Mouse (Mus musculus): ENCODE results near the gene Polr1d.

Gene Polr1d

DNA sequence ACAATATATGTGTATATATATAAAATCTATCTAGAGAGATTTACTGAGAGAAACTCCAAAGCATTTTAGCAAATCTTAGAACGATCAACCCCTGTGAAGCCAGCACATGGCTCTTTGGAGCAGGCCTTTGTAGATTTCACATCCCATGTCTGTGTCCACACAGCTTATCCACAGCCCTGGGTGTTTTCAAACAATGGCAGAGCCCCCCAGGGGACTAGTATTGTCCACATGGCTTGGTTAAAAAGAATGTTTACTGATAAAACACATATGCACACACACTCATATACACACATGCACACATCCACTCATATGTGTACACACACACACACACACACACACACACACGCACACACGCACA is 58.2 kb downstream of the Polr1d start:
- DNase-seq (ENCODE audit: extremely low read depth, low read depth, low spot score): no peak

DNA sequence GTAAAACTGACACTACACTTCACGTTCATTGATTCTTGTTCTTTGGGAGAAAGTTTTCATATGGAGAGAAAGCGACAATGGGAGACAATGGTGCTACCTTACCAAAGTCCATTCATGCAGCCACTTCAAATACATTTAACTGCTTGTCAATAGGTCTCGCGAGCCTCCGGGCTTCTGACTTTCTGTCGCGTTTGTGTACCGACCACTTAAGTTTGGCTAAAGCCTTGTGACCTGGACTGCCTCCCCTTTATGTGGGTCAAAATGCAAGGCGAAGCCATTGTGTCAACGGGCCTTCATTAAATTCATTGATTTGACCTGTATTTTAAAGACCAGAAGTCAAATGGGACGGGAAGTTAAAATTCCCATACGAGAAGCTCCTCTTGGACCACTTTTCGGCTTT is 59.1 kb downstream of the Polr1d start:
- DNase-seq (ENCODE audit: extremely low read depth, low read depth, low spot score): no peak

DNA sequence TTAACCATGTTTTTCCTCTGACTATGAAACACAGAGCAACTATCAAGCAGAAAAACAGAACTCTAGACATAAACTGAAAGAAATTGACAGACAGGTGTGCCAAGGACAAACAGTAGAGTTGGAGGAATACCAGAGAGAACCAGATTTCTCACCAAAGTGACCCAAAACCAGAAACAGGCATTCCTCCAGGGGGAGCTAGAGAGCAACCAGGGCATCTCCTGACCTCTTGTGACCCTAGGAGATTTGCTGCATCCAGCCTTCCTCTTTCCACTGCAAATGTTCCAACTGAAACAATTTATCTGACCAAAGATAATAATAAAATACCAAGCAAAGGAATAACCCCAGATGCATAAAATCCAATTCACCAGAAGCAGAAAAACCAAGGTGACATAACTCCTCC is 70.5 kb downstream of the Polr1d start:
- no peak for DNase-seq (ENCODE audit: extremely low read depth, low read depth, low spot score)

DNA sequence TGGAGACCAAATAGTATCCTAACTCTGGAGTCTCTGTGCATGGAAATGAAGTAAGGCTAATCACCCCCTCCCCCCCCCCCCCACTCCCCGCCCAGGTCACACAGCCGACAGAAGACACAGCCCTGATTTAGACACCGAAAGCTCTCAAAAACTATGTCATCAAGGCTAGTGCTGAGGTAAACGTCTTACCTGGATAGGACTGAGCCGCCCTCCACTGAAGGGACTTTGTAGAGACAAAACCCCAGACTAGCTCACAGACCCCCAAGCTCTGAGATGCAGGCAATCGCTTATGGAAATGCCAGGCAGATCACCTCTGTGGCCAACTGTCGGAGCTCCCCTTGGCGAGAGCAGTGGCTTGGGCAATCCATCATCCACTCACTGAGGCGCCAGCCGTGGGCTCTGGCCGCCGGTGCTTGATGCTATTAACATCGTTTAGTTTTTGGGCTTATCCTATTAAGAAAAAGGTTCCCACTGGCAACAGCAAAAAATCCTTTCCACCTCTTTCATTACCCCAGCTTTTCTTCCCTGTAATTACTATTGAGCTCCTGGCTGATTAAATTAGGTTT is 78.0 kb downstream of the Polr1d start:
- no peak for DNase-seq (ENCODE audit: extremely low read depth, low read depth, low spot score)

DNA sequence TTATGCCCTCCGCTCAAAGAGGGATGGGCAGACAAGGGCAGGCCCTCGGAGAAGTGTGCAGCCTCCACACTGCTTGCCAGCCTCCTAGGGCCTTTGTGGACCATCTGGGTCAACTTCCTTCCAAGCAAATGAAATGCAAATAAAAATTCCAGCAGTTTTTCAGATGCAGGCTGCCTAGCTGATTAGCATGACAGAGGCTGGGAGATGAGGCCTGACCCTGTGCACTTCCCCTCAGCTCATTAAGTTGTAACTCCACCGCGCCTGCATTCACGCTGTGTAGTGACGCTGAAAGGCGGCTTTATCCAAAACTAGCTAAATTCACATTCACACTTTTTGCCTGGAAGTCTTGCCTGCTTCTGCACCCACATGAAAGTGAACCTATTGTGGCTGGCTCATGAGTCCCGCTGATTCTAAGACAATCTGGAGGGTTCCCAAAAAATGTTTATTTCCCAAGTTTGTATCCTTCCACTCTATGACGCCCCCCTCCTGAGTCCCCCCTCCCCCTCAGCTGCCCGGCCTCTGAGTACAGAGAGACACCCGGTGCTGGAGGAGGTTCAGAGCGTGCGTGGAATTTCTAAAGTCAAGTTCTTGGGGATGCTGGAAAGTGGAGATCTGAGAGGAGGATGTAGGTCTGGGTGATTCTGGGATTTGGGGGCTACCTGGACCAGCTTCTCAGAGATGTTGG is 78.7 kb downstream of the Polr1d start:
- DNase-seq (ENCODE audit: extremely low read depth, low read depth, low spot score): no peak

DNA sequence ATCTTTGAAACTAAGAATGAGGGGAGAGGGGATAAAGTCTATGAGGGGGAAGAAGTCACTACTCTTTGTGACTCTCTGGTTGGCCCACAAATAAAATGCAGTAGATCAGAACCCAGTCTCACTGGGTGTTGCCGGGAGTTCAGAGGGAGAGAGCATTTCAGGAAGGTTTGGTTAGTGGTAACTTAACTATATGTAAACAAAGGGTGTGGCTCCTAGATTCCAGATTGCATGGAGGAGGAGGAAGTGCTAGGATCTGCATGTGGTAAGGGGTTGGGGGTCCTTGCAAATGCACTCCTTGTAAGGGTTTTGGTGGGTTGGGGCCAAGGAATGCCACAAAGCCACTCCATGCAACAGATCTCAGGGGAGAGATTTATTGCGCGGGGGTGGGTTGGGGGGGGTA is 79.5 kb downstream of the Polr1d start:
- DNase-seq (ENCODE audit: extremely low read depth, low read depth, low spot score): no peak

DNA sequence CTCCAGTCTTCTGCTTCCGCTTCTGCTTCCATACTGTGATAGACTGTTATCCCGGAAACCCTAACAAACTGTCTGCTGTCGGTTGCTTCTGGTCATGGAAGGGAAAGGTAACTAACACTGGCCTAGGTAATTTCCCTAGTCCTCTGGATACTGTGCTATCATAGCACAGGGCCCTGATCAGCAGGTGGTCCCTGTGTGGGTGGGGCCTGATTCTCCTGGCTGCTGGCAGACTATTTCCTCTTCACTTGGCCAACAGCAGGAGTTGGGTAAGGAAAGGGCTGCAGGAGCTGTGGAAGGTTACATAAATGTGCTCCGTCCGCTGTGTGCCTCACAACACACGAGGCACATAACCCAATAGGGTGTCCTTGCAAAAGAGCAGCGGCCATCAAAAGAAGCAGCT is 80.6 kb downstream of the Polr1d start:
- DNase-seq (ENCODE audit: extremely low read depth, low read depth, low spot score): no peak

DNA sequence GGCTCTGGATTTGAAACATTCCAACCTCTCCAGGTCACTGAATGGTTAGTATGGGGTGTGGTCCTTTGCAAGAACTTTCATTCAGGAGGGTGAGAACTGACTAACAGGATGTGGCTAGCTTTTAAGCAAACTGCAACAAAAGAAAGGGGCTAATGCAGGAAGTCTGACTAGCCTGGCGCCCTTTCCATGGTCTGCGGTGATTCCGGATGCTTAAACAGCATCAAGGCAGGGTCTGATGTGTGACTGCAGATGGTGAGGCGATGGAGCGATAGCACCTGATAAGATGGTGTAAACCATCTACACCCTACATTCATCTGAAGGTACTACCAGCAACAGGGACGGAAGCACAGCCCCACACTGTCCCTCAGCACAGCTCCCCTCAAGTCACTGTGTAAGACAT is 82.5 kb downstream of the Polr1d start:
- DNase-seq (ENCODE audit: extremely low read depth, low read depth, low spot score): no peak

DNA sequence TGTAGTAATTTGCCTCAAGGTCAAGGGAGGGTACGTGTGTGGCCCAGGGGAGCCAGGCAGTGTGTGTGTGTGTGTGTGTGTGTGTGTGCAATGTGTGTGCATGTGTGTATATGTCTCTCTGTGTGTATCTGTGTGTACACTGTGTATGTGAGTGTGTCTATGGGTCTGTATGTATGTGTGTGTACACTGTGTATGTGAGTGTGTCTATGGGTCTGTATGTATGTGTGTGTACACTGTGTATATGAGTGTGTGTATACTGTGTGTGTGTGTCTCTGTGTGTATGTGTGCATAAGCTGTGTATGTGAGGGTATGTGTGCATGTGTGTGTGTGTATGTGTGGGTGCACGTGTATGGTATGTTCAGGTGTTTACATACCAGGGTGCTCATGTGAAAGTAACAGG is 82.9 kb downstream of the Polr1d start:
- no peak for DNase-seq (ENCODE audit: extremely low read depth, low read depth, low spot score)
